Mouse (Mus musculus): ENCODE data around the gene Olfr180. TPM values are rescaled to one million over a fixed set of nuclear protein-coding genes. Genes with fewer than 3 reads are reported as not detected.

The Olfr180 gene
- total RNA-seq (2021) = not detected

DNA sequence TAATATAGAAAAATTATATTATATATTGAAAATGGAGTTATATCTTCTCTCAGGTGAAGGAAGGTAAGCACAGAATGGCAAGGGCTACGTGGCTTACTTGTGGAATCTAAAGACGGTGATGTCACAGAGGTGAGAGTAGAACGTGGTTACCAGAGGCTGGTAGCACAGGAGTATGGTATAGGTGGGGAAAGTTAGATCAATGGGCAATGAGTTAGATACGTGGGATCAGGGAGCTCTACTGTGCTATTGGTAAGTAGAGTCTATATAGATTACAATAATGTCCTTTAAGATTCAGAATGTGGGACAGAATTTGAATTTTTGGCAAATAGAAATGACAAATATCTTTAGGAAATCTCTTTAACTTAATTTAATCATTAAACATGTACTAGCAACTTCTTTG lies at the start of gene Olfr180:
TSS of gene Olfr180 (minus strand) at position 101 of the 400 bp plus-strand sequence.
- no peak for DNase-seq (ENCODE audit: extremely low spot score in 1 of 2, low spot score in 2 of 2)
- intact Hi-C loops (cut with DNase I) = no loop called here

DNA sequence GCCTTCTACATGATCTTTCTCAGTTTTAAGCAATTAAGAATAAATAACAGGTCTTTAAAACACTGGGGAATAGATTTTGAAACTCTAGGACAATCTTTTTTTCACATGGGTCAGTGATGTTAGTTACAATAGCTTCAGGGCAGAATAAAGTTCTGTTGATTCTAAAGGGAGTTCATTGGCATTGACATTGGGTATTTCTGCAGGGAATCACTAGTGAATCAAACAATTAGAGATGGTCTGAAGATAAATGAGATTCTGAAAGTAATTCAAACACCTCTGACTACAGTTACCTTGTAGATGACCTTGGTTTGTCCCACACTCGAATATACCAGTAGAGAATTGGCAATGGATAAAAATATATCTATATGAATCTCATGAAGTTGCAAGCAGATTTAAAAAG lies 537 bp downstream of the Olfr180 start, which contains the start of gene Olfr181:
TSS of gene Olfr181 (minus strand) at position 101 of the 400 bp plus-strand sequence.
- no peak for DNase-seq (ENCODE audit: extremely low spot score in 1 of 2, low spot score in 2 of 2)
- intact Hi-C loops (cut with DNase I) = no loop called here

DNA sequence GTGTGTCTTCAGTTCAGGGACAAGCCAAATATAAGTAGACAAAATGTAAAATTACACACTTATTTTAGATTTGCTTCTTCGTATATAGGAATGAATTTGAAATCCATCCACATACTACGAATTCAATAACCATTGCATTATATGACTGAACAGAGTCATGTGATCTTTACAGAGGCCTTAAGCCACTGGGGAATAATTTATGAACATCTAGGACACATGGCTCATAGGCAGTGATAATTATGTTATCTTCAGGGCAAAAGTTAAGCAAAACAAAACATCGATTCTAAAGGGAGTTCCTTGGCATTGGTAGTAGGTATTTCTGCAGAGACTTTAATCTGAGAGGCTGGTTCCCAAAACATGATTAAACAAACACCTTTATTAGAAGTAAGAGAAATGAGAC lies 37.2 kb downstream of the Olfr180 start, which contains the start of gene Olfr178:
TSS of gene Olfr178 (minus strand) at position 101 of the 400 bp plus-strand sequence.
- intact Hi-C loops (cut with DNase I) = no loop called here
- no peak for DNase-seq (ENCODE audit: extremely low spot score in 1 of 2, low spot score in 2 of 2)

DNA sequence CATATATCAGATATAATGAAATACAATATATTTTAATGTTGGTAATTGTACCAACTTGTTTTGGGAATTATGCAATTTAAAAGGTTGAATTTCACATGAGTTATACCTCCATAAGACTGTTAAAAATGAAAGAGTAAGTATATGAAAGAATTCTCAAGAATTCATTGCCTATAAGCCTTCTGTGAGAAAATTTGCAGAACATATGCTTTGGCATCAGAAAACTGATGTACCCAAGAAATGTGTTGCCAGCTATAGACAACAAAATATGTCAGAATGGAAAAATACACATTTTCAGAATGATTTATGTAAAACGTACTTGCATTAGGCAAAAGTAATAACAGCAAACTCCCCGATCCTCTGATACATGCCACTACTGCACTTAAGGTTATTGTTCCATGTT lies 44.8 kb downstream of the Olfr180 start:
- intact Hi-C loops (cut with DNase I) = no loop called here

DNA sequence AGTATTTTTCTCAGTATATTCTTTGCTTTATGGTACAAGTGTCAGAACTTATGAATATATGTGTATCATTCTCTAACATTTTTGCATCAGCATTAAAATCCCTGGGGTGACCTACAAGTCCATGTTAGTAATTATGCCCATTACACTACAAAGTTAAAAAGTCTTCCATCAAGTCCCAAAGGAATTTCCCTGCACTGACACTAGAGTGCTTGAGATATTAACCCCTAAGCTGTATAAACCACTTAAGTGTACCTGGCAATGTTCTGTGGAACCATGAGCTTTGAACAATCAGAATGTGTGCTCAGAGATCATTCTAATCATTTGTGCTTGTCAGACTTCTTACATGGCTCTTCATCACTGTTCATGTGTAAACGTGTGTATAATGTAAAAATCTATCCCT lies 54.5 kb downstream of the Olfr180 start, which contains the start of gene Olfr177:
TSS of gene Olfr177 (minus strand) at position 101 of the 400 bp plus-strand sequence.
- intact Hi-C loops (cut with DNase I) = no loop called here
- DNase-seq (ENCODE audit: extremely low spot score in 1 of 2, low spot score in 2 of 2) = no peak

More for the DNA sequence above, 44.8 kb downstream of the Olfr180 start:
- DNase-seq (ENCODE audit: extremely low spot score in 1 of 2, low spot score in 2 of 2) = no peak

Other genes starting within 250 kb of the Olfr180 start
- not detected for gene Gpr15, start 210.3 kb downstream of the Olfr180 start, total RNA-seq (2021)
- 100 to 1,000 TPM; 119 to 122 TPM for gene Cldnd1, start 201.5 kb downstream of the Olfr180 start, total RNA-seq (2021)
- not detected for gene Olfr172, start 166.2 kb downstream of the Olfr180 start, total RNA-seq (2021)
- not detected for gene Olfr173, start 129.1 kb downstream of the Olfr180 start, total RNA-seq (2021)
- not detected for gene Olfr175-ps1, start 102.6 kb downstream of the Olfr180 start, total RNA-seq (2021)
- not detected for gene Olfr177, start 54.6 kb downstream of the Olfr180 start, total RNA-seq (2021)
- gene Olfr178, start 37.3 kb downstream of the Olfr180 start, total RNA-seq (2021) = not detected
- not detected for gene Olfr181, start 637 bp downstream of the Olfr180 start, total RNA-seq (2021)
- gene Olfr183, start 66.0 kb upstream of the Olfr180 start, total RNA-seq (2021) = not detected
- not detected for gene Olfr186, start 100.9 kb upstream of the Olfr180 start, total RNA-seq (2021)
- gene Olfr187, start 110.4 kb upstream of the Olfr180 start, total RNA-seq (2021) = not detected
- gene Olfr190, start 148.6 kb upstream of the Olfr180 start, total RNA-seq (2021) = not detected
- not detected for gene Olfr191, start 160.4 kb upstream of the Olfr180 start, total RNA-seq (2021)
- gene Olfr193, start 182.5 kb upstream of the Olfr180 start, total RNA-seq (2021) = not detected
- gene Olfr194, start 191.7 kb upstream of the Olfr180 start, total RNA-seq (2021) = not detected
- not detected for gene Olfr195, start 217.7 kb upstream of the Olfr180 start, total RNA-seq (2021)
- gene Olfr196, start 241.1 kb upstream of the Olfr180 start, total RNA-seq (2021) = not detected